Mouse (Mus musculus): ENCODE measurements around the gene Dnm3.

DNA sequence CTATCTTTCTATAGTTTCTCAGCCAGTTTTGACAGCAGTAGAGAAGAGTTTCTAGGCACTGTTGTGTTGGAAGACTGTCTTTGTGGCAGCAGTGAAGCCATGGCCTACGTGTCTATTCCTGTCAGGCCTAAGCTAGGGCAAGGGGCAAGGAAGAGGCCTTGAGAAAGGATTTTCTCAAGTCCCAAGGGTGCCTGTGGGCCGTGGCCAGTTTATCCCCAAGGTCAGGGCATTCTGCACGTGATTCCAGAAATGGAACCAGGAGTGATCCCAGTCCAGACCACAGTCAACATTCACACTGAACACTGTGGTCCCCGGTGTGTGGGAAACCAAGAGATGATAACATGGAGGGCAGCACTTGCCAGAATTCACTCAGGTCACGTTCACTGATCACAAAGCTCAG is 522.0 kb downstream of the Dnm3 start:
- TF ChIP-seq ZNF384 (IDR thresholded peaks at IDR 0.05; ENCODE audit: low read depth, low read length) (no peak), HCFC1 (IDR thresholded peaks at IDR 0.05; ENCODE audit: borderline replicate concordance, insufficient read depth, low read length) (no peak)

All from ES-E14 (cell line).